ENCODE assay signal across 8 mouse cellular contexts in the genomic region with DNA sequence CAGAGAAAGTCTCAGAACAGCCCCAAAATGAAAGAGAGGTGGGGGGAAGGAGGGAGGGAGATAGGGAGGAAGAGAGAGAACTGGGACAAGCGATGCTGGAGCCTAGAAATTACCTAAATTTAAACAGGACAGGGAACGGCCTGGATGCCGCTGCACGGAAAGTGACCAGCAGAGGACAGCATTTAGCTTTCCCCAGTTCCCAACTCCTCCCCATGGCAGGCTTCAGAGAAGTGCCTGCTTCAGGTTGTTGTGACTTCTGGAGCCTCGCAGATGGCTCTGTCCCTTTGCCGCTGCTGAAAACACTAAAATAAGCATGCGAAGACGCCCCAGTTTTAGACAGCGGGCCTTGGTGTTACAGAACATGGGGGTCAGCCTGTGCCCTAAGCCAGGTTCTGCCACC. TPM values are rescaled to one million over a fixed set of nuclear protein-coding genes. Genes with fewer than 3 reads are reported as not detected.
DNase-seq lines count a peak whose midpoint lies in the region; ATAC-seq and TF ChIP-seq lines count a peak whose summit lies in the region.

No protein-coding gene starts in this region.

- peak; percentile 78 for TF ChIP-seq CTCF in spleen, adult 2 months (IDR thresholded peaks at IDR 0.05; ENCODE audit: extremely low read depth, insufficient read depth, insufficient read length, insufficient replicate concordance)
- TF ChIP-seq CTCF in stomach, postnatal 0 days (IDR thresholded peaks at IDR 0.05; ENCODE audit: low read depth): peak; percentile 99

- TF ChIP-seq EP300 in stomach, postnatal 0 days (optimal IDR thresholded peaks at IDR 0.05): no peak

- 29% methylated on average over 9 of the region's 9 CpGs for WGBS in spleen, adult 2 months
- 8% methylated on average over 9 of the region's 9 CpGs for WGBS in intestine, embryonic 15.5 days
- WGBS in midbrain, embryonic 15.5 days: 11% methylated on average over 9 of the region's 9 CpGs
- 9% methylated on average over 9 of the region's 9 CpGs for WGBS in stomach, postnatal 0 days

- DNase-seq in spleen, adult 2 months (ENCODE audit: low read depth in 1 of 2, low spot score in 2 of 2): no peak
- no peak for DNase-seq in spleen, postnatal 36 days (ENCODE audit: low spot score in 2 of 2)
- DNase-seq in cerebellum, adult 9-10 months: peak; percentile 67
- peak; percentile 33 to 45 for DNase-seq in frontal cortex, postnatal 25 days (ENCODE audit: low spot score in 2 of 2)
- peak; percentile 65 for DNase-seq in left cerebral cortex, postnatal 4 days
- peak; percentile 80 for DNase-seq in stomach, postnatal 0 days (ENCODE audit: low spot score)

- H3K4me1 ChIP-seq in spleen, adult 2 months (ENCODE audit: control insufficient read depth, insufficient read depth, insufficient read length): no peaks in the 10 kb centered on the region
- H3K4me1 ChIP-seq in intestine, embryonic 15.5 days (replicated peaks): peaks cover 6% of the 10 kb centered on the region
- H3K4me1 ChIP-seq in midbrain, embryonic 15.5 days: no peaks in the 10 kb centered on the region
- no peaks in the 10 kb centered on the region for H3K4me1 ChIP-seq in stomach, postnatal 0 days (replicated peaks; ENCODE audit: control insufficient read depth, insufficient read depth)

- ATAC-seq in intestine, embryonic 15.5 days: peak; percentile 89
- peak; percentile 62; the same call in 1 of the 2 replicates for ATAC-seq in midbrain, embryonic 15.5 days (replicated peaks)
- peak; percentile 84 for ATAC-seq in stomach, postnatal 0 days (ENCODE audit: low FRiP score, low TSS enrichment)

- no peak overlapping the region for H3K4me3 ChIP-seq in spleen, adult 2 months (ENCODE audit: extremely low read depth, insufficient read depth, insufficient read length)
- no peak overlapping the region for H3K4me3 ChIP-seq in intestine, embryonic 15.5 days (replicated peaks)
- H3K4me3 ChIP-seq in midbrain, embryonic 15.5 days: no peak overlapping the region
- no peak overlapping the region for H3K4me3 ChIP-seq in stomach, postnatal 0 days (ENCODE audit: low read depth, low read length)

- intact Hi-C loops in left cerebral cortex, postnatal 4 days (cut with DNase I): loop anchor here (10.0 kb wide), 1 partner anchor 102 kb away; no protein-coding TSS in a partner anchor

- H3K27me3 ChIP-seq in spleen, adult 2 months (ENCODE audit: control insufficient read depth, insufficient read depth, low read length): no peaks in the 10 kb centered on the region
- no peaks in the 10 kb centered on the region for H3K27me3 ChIP-seq in intestine, embryonic 15.5 days (replicated peaks)
- H3K27me3 ChIP-seq in midbrain, embryonic 15.5 days (replicated peaks): no peaks in the 10 kb centered on the region
- no peaks in the 10 kb centered on the region for H3K27me3 ChIP-seq in stomach, postnatal 0 days (ENCODE audit: control insufficient read depth, insufficient read depth, low read length)

- 0 out of 2 replicates have a peak overlapping the region, but pooled peaks have one; percentile 22 for H3K4me2 ChIP-seq in intestine, embryonic 15.5 days (replicated peaks)
- H3K4me2 ChIP-seq in midbrain, embryonic 15.5 days: no peak overlapping the region
- H3K4me2 ChIP-seq in stomach, postnatal 0 days (replicated peaks; ENCODE audit: low read depth): no peak overlapping the region

- H3K9me3 ChIP-seq in intestine, embryonic 15.5 days: no peaks in the 10 kb centered on the region
- no peaks in the 10 kb centered on the region for H3K9me3 ChIP-seq in midbrain, embryonic 15.5 days
- no peaks in the 10 kb centered on the region for H3K9me3 ChIP-seq in stomach, postnatal 0 days (ENCODE audit: control insufficient read depth, low read length)

- H3K9ac ChIP-seq in intestine, embryonic 15.5 days: no peak overlapping the region
- no peak overlapping the region for H3K9ac ChIP-seq in midbrain, embryonic 15.5 days
- no peak overlapping the region for H3K9ac ChIP-seq in stomach, postnatal 0 days (ENCODE audit: low read length)

- TF ChIP-seq POLR2A in spleen, adult 2 months (IDR thresholded peaks at IDR 0.05; ENCODE audit: low read depth, low read length): no peak

- H3K27ac ChIP-seq in spleen, adult 2 months (ENCODE audit: insufficient read depth, low read length): no peak overlapping the region
- H3K27ac ChIP-seq in intestine, embryonic 15.5 days: no peak overlapping the region
- no peak overlapping the region for H3K27ac ChIP-seq in midbrain, embryonic 15.5 days
- H3K27ac ChIP-seq in stomach, postnatal 0 days (replicated peaks): no peak overlapping the region

- H3K36me3 ChIP-seq in spleen, adult 2 months (ENCODE audit: control insufficient read depth, insufficient read depth, low read length): no peaks in the 10 kb centered on the region
- no peaks in the 10 kb centered on the region for H3K36me3 ChIP-seq in intestine, embryonic 15.5 days
- no peaks in the 10 kb centered on the region for H3K36me3 ChIP-seq in midbrain, embryonic 15.5 days (replicated peaks)
- H3K36me3 ChIP-seq in stomach, postnatal 0 days (ENCODE audit: control insufficient read depth, insufficient read depth, low read length): no peaks in the 10 kb centered on the region

RNA-seq across cellular contexts. Expression of a gene that starts 25.5 kb away (rescaled TPM):
- polyA plus RNA-seq in spleen, adult 2 months (2012; rRNA removed): 64.2 and 68.4 TPM in 2 replicates
- polyA plus RNA-seq in intestine, embryonic 15.5 days (2015; fragmentation: Nextera tagmentation; extraction: Ambion mirVana): 71.5 and 72.2 TPM in 2 replicates
- total RNA-seq in left cerebral cortex, postnatal 4 days (2021): 1 to 10 TPM; 7.3 to 9.2 TPM
- 2.5 and 2.6 TPM in 2 replicates for polyA plus RNA-seq in midbrain, embryonic 15.5 days (2015; fragmentation: Nextera tagmentation; extraction: Ambion mirVana)
- polyA plus RNA-seq in stomach, postnatal 0 days (2015; fragmentation: Nextera tagmentation; extraction: Ambion mirVana): 60.6 and 67.3 TPM in 2 replicates

RNA-seq across cellular contexts. Expression of a gene that starts 47.6 kb away (rescaled TPM):
- polyA plus RNA-seq in spleen, adult 2 months (2012; rRNA removed): 14.9 and 17.4 TPM in 2 replicates
- 20.6 and 21.0 TPM in 2 replicates for polyA plus RNA-seq in intestine, embryonic 15.5 days (2015; fragmentation: Nextera tagmentation; extraction: Ambion mirVana)
- total RNA-seq in left cerebral cortex, postnatal 4 days (2021): 10 to 100 TPM; 34.2 to 34.8 TPM
- polyA plus RNA-seq in midbrain, embryonic 15.5 days (2015; fragmentation: Nextera tagmentation; extraction: Ambion mirVana): 12.3 and 14.2 TPM in 2 replicates
- polyA plus RNA-seq in stomach, postnatal 0 days (2015; fragmentation: Nextera tagmentation; extraction: Ambion mirVana): 11.3 and 11.9 TPM in 2 replicates

Comparison
In these comparisons a context has a peak if more than half of its experiments do, and no peak if none do; other contexts are left out.
1. DNase-seq: peak in cerebellum, adult 9-10 months (single experiment), frontal cortex, postnatal 25 days (2 of 2), left cerebral cortex, postnatal 4 days (single experiment) and stomach, postnatal 0 days (single experiment); none in spleen, adult 2 months (0 of 2) and spleen, postnatal 36 days (0 of 2).
2. RNA of a gene that starts 25.5 kb away (polyA plus RNA-seq): 71.5 to 72.2 TPM in intestine, embryonic 15.5 days, 64.2 to 68.4 TPM in spleen, adult 2 months and 60.6 to 67.3 TPM in stomach, postnatal 0 days; 2.5 to 2.6 TPM in midbrain, embryonic 15.5 days; every median in the first group is over 10 times any median in the second.
3. Peak in every context shown above with its lines, with median percentiles within 50 percentile points of each other: ATAC-seq.